Mouse (Mus musculus): ENCODE data around the gene Arhgef12. TPM values are rescaled to one million over a fixed set of nuclear protein-coding genes. Genes with fewer than 3 reads are reported as not detected.
A peak's percentile ranks its signal among the peaks of the same experiment; 100 is the strongest.

Gene Arhgef12
- 12.1 and 14.4 TPM in 2 replicates for polyA plus RNA-seq (2015; fragmentation: Nextera tagmentation; extraction: Ambion mirVana)

GRCm38 (mm10) chr9:43107187-43107517 lies at the start of gene Arhgef12:
Gene Arhgef12 (minus strand): TSS chr9:43107239.
- H3K36me3 ChIP-seq (ENCODE audit: control insufficient read depth, insufficient read depth, low read length), result no peaks in the 10 kb centered on the region
- H3K9me3 ChIP-seq (ENCODE audit: control insufficient read depth, low read length), result no peaks in the 10 kb centered on the region
- H3K4me1 ChIP-seq (replicated peaks; ENCODE audit: control insufficient read depth, insufficient read depth, low read length), result peaks cover 23% of the 10 kb centered on the region
- WGBS, result 17% methylated on average over 10 of the region's 10 CpGs
- peak within 1 kb of the TSS; percentile 94 for H3K27ac ChIP-seq (ENCODE audit: low read length)
- peak within 1 kb of the TSS; percentile 82 for H3K4me2 ChIP-seq (ENCODE audit: low read depth, low read length)
- H3K4me3 ChIP-seq (ENCODE audit: low read length), result peak within 1 kb of the TSS; percentile 90
- no peak for ATAC-seq (ENCODE audit: low read depth)
- H3K27me3 ChIP-seq (ENCODE audit: control insufficient read depth, insufficient read depth, low read depth, low read length), result no peaks in the 10 kb centered on the region
- H3K9ac ChIP-seq (ENCODE audit: low read length), result peak within 1 kb of the TSS; percentile 96

DNA sequence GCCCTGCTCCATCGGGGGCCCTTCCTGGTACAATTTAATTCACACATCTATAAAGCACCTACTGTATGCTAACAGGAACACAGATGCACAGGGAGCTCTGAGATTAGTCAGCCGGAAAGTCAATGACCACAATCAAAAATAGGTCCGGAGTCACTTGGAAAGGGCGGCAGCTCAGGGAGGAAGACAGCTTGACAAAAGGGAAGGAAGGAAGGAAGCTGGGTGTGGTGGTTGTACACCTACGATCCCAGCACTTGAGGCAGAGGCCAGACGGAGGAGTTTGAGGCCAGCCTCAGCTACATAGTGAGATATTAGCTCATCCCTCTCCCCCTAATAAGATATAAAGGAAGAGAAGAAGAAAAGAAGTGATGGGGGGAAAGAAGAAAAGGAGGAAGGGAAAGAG lies 48.9 kb upstream of the Arhgef12 start:
- Histone ChIP-seq H3K9ac (ENCODE audit: low read length) (no peak overlapping the region), H3K27ac (ENCODE audit: low read length) (no peak overlapping the region), H3K4me2 (ENCODE audit: low read depth, low read length) (no peak overlapping the region), H3K9me3 (ENCODE audit: control insufficient read depth, low read length) (no peaks in the 10 kb centered on the region), H3K4me3 (ENCODE audit: low read length) (no peak overlapping the region), H3K27me3 (ENCODE audit: control insufficient read depth, insufficient read depth, low read depth, low read length) (no peaks in the 10 kb centered on the region), H3K4me1 (replicated peaks; ENCODE audit: control insufficient read depth, insufficient read depth, low read length) (no peaks in the 10 kb centered on the region), H3K36me3 (ENCODE audit: control insufficient read depth, insufficient read depth, low read length) (no peaks in the 10 kb centered on the region)
- 57% methylated on average over 6 of the region's 6 CpGs for WGBS
- ATAC-seq (ENCODE audit: low read depth), result no peak

DNA sequence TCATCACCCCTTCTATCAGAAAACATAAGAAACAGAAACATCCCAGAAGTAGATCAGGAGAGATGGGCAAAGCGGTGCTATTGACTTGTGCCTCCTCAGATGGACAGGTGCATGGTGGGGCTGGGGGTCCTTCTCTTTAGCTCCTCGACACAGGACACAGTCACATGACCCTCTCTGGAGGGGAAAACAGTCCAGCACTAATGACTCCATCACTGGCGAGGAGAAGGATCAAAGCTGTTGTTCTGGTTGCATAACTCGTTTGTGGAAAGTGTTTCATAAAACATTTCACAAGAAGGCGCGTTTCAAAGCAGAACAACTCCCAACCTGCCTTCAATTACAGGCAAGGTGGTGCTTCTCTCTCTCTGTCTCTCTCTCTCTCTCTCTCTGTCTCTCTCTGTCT lies 44.7 kb upstream of the Arhgef12 start:
- H3K4me1 ChIP-seq (replicated peaks; ENCODE audit: control insufficient read depth, insufficient read depth, low read length), result peaks cover 8% of the 10 kb centered on the region
- no peak overlapping the region for H3K4me3 ChIP-seq (ENCODE audit: low read length)
- H3K27ac ChIP-seq (ENCODE audit: low read length), result no peak overlapping the region
- 71% methylated on average over 6 of the region's 6 CpGs for WGBS
- H3K27me3 ChIP-seq (ENCODE audit: control insufficient read depth, insufficient read depth, low read depth, low read length), result no peaks in the 10 kb centered on the region; the same call in none of the 2 replicates
- H3K9ac ChIP-seq (ENCODE audit: low read length), result no peak overlapping the region
- no peaks in the 10 kb centered on the region for H3K36me3 ChIP-seq (ENCODE audit: control insufficient read depth, insufficient read depth, low read length)
- H3K4me2 ChIP-seq (ENCODE audit: low read depth, low read length), result no peak overlapping the region
- H3K9me3 ChIP-seq (ENCODE audit: control insufficient read depth, low read length), result no peaks in the 10 kb centered on the region
- ATAC-seq (ENCODE audit: low read depth), result no peak

GRCm38 (mm10) chr9:43150957-43151356 lies 43.9 kb upstream of the Arhgef12 start:
- 46% methylated on average over 9 of the region's 9 CpGs for WGBS

GRCm38 (mm10) chr9:43150075-43150474 lies 43.0 kb upstream of the Arhgef12 start:
- Histone ChIP-seq H3K36me3 (ENCODE audit: control insufficient read depth, insufficient read depth, low read length) (no peaks in the 10 kb centered on the region), H3K27ac (ENCODE audit: low read length) (no peak overlapping the region), H3K4me1 (replicated peaks; ENCODE audit: control insufficient read depth, insufficient read depth, low read length) (peaks cover 8% of the 10 kb centered on the region), H3K9ac (ENCODE audit: low read length) (no peak overlapping the region), H3K4me2 (ENCODE audit: low read depth, low read length) (peak overlapping the region; percentile 24; the same call in 1 of the 2 replicates), H3K4me3 (ENCODE audit: low read length) (no peak overlapping the region), H3K9me3 (ENCODE audit: control insufficient read depth, low read length) (no peaks in the 10 kb centered on the region), H3K27me3 (ENCODE audit: control insufficient read depth, insufficient read depth, low read depth, low read length) (no peaks in the 10 kb centered on the region; the same call in none of the 2 replicates)
- 9% methylated on average over 10 of the region's 10 CpGs for WGBS
- ATAC-seq (ENCODE audit: low read depth), result peak; percentile 17; the same call in 1 of the 2 replicates

More at GRCm38 (mm10) chr9:43150957-43151356, 43.9 kb upstream of the Arhgef12 start:
- Histone ChIP-seq H3K4me3 (ENCODE audit: low read length) (no peak overlapping the region), H3K27me3 (ENCODE audit: control insufficient read depth, insufficient read depth, low read depth, low read length) (no peaks in the 10 kb centered on the region; the same call in none of the 2 replicates), H3K36me3 (ENCODE audit: control insufficient read depth, insufficient read depth, low read length) (no peaks in the 10 kb centered on the region), H3K27ac (ENCODE audit: low read length) (no peak overlapping the region), H3K9me3 (ENCODE audit: control insufficient read depth, low read length) (no peaks in the 10 kb centered on the region), H3K4me1 (replicated peaks; ENCODE audit: control insufficient read depth, insufficient read depth, low read length) (peaks cover 8% of the 10 kb centered on the region), H3K9ac (ENCODE audit: low read length) (no peak overlapping the region), H3K4me2 (ENCODE audit: low read depth, low read length) (no peak overlapping the region)
- ATAC-seq (ENCODE audit: low read depth), result no peak

DNA sequence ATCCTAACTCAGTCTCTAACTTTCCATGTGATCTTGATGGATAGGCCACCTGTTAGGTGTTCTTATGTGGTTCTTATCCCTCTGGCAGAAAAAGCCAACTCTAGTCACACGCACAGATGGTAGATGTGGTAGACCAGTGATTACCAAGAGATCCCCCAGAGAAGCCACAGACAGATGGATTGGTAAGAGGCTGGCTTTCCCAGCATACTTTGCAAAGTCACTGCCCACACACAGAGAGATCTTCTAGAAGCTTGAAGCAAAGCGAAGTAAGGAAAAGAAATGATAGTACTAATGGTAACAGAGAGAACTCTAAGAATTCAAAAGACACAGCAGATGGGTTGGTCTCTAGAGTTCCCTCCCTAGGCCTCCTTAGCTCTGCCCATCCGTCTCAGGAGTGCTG lies 42.5 kb upstream of the Arhgef12 start:
- Histone ChIP-seq H3K4me1 (replicated peaks; ENCODE audit: control insufficient read depth, insufficient read depth, low read length) (peaks cover 8% of the 10 kb centered on the region), H3K27ac (ENCODE audit: low read length) (no peak overlapping the region), H3K9ac (ENCODE audit: low read length) (no peak overlapping the region), H3K27me3 (ENCODE audit: control insufficient read depth, insufficient read depth, low read depth, low read length) (no peaks in the 10 kb centered on the region; the same call in none of the 2 replicates), H3K4me2 (ENCODE audit: low read depth, low read length) (no peak overlapping the region), H3K9me3 (ENCODE audit: control insufficient read depth, low read length) (no peaks in the 10 kb centered on the region), H3K36me3 (ENCODE audit: control insufficient read depth, insufficient read depth, low read length) (no peaks in the 10 kb centered on the region), H3K4me3 (ENCODE audit: low read length) (no peak overlapping the region)
- 80% methylated on average over 3 of the region's 3 CpGs for WGBS
- no peak for ATAC-seq (ENCODE audit: low read depth)

DNA sequence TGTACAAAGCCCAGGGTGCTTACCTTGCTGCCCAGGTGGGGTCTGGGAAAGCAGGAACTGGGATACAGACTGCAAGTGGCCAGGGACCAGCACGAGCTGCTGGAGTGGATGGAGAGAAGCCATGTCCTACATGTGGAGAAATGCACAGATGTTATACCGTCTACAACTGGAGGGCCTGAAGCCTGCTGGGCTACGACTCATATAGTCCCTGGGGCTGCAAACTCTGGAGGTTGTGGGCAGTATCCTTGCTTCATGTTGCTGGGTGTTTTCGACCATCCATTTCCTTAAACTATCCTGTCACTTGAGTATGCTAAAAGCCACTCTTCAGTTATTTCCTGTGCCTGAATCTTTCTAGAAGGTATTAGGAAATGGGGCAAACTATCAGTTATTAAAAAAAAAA lies 38.2 kb upstream of the Arhgef12 start:
- 81% methylated on average over 4 of the region's 4 CpGs for WGBS
- H3K9ac ChIP-seq (ENCODE audit: low read length), result no peak overlapping the region

GRCm38 (mm10) chr9:43144206-43144810 lies 37.3 kb upstream of the Arhgef12 start:
- no peaks in the 10 kb centered on the region; the same call in 1 of the 2 replicates for H3K27me3 ChIP-seq (ENCODE audit: control insufficient read depth, insufficient read depth, low read depth, low read length)
- ATAC-seq (ENCODE audit: low read depth), result no peak
- H3K36me3 ChIP-seq (ENCODE audit: control insufficient read depth, insufficient read depth, low read length), result no peaks in the 10 kb centered on the region
- no peak overlapping the region for H3K4me2 ChIP-seq (ENCODE audit: low read depth, low read length)
- H3K4me3 ChIP-seq (ENCODE audit: low read length), result no peak overlapping the region
- H3K27ac ChIP-seq (ENCODE audit: low read length), result no peak overlapping the region
- no peaks in the 10 kb centered on the region for H3K4me1 ChIP-seq (replicated peaks; ENCODE audit: control insufficient read depth, insufficient read depth, low read length)
- 57% methylated on average over 12 of the region's 12 CpGs for WGBS
- H3K9me3 ChIP-seq (ENCODE audit: control insufficient read depth, low read length), result no peaks in the 10 kb centered on the region
- H3K9ac ChIP-seq (ENCODE audit: low read length), result no peak overlapping the region

More for the DNA sequence above, 38.2 kb upstream of the Arhgef12 start:
- Histone ChIP-seq H3K4me2 (ENCODE audit: low read depth, low read length) (no peak overlapping the region), H3K4me1 (replicated peaks; ENCODE audit: control insufficient read depth, insufficient read depth, low read length) (peaks cover 4% of the 10 kb centered on the region), H3K27ac (ENCODE audit: low read length) (no peak overlapping the region), H3K36me3 (ENCODE audit: control insufficient read depth, insufficient read depth, low read length) (no peaks in the 10 kb centered on the region), H3K9me3 (ENCODE audit: control insufficient read depth, low read length) (no peaks in the 10 kb centered on the region), H3K4me3 (ENCODE audit: low read length) (no peak overlapping the region), H3K27me3 (ENCODE audit: control insufficient read depth, insufficient read depth, low read depth, low read length) (no peaks in the 10 kb centered on the region; the same call in none of the 2 replicates)
- no peak for ATAC-seq (ENCODE audit: low read depth)

DNA sequence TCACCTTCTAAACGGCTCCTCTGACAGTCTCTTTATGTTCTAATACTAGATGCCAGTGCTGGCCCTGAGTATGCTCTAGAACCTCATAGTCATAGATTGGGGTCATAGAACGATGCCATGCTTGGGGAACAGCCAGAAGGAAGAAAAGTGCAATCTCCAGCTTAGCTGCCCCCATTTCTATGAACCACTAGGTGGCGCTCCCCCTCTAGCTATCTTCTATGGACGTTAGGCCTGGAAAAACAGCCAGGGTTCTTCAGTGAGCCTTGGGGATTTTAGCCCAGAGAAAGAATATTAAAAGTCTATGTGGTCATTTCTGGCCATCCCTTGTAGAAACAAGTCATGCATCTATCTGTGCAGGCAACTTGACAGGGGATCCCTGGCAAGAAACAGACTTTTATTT lies 34.8 kb upstream of the Arhgef12 start:
- ATAC-seq (ENCODE audit: low read depth), result peak; percentile 31; the same call in 1 of the 2 replicates

More for the DNA sequence above, 34.8 kb upstream of the Arhgef12 start:
- no peaks in the 10 kb centered on the region for H3K36me3 ChIP-seq (ENCODE audit: control insufficient read depth, insufficient read depth, low read length)
- no peaks in the 10 kb centered on the region for H3K27me3 ChIP-seq (ENCODE audit: control insufficient read depth, insufficient read depth, low read depth, low read length)
- H3K4me3 ChIP-seq (ENCODE audit: low read length), result no peak overlapping the region
- H3K9ac ChIP-seq (ENCODE audit: low read length), result no peak overlapping the region
- H3K4me2 ChIP-seq (ENCODE audit: low read depth, low read length), result no peak overlapping the region
- WGBS, result 7% methylated on average over 4 of the region's 4 CpGs
- no peaks in the 10 kb centered on the region for H3K4me1 ChIP-seq (replicated peaks; ENCODE audit: control insufficient read depth, insufficient read depth, low read length)
- H3K9me3 ChIP-seq (ENCODE audit: control insufficient read depth, low read length), result no peaks in the 10 kb centered on the region
- H3K27ac ChIP-seq (ENCODE audit: low read length), result no peak overlapping the region
